In the genomic region with DNA sequence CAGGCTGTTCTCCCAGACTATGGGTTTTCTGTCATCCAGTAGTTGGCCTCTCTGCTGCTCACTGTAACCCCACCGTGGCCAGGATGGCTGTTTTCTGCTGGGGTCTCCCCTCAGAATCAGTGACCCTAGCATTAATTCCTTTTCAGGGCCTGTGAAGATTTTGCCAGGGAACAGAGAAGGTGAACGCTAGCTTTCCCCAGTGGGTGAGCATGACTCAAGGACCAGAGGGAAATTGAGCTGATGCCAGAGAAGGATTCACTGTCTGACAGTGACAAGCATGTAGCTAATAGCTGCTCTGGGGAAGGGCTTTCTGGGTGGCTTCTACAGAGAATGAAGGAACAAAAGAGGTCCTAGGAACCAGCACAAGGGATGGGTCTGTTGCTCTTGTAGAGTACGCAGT, we compare ENCODE assay signal across 26 mouse cellular contexts. TPM values are rescaled to one million over a fixed set of nuclear protein-coding genes. Genes with fewer than 3 reads are reported as not detected.
DNase-seq lines count a peak whose midpoint lies in the region; ATAC-seq and TF ChIP-seq lines count a peak whose summit lies in the region.
"Had no signal": no experiment of that assay in that cellular context is flagged by ENCODE, and none has a peak within 500 bp of the region (broad histone marks: within the 10 kb centered on the region; RNA-seq: fewer than 3 reads in every experiment).

No protein-coding gene starts in this region.

- H3K27ac ChIP-seq in hindbrain, postnatal 0 days, result no peak overlapping the region
- H3K27ac ChIP-seq in hindbrain, embryonic 11.5 days (ENCODE audit: low read depth, low read length), result no peak overlapping the region
- H3K27ac ChIP-seq: embryonic facial prominence, embryonic 13.5 days; heart, embryonic 15.5 days; hindbrain, embryonic 12.5 days; kidney, postnatal 0 days; liver, embryonic 15.5 days; lung, embryonic 15.5 days; midbrain, embryonic 10.5 days; midbrain, embryonic 15.5 days had no signal

- CTCF ChIA-PET in Patski (lab: Charles Lee), result interaction anchor here (1.0 kb wide), 1 partner anchor 8 kb away, joined by 3 read pairs; no protein-coding TSS in a partner anchor

- no peaks in the 10 kb centered on the region for H3K9me3 ChIP-seq in hindbrain, postnatal 0 days (ENCODE audit: low read length)
- H3K9me3 ChIP-seq in hindbrain, embryonic 11.5 days (ENCODE audit: control insufficient read depth, low read length), result no peaks in the 10 kb centered on the region
- H3K9me3 ChIP-seq: embryonic facial prominence, embryonic 13.5 days; heart, embryonic 15.5 days; hindbrain, embryonic 12.5 days; liver, embryonic 15.5 days; lung, embryonic 15.5 days; midbrain, embryonic 10.5 days; midbrain, embryonic 15.5 days had no signal

- H3K4me2 ChIP-seq in hindbrain, postnatal 0 days (ENCODE audit: low read depth, low read length), result no peak overlapping the region
- no peak overlapping the region for H3K4me2 ChIP-seq in hindbrain, embryonic 11.5 days (replicated peaks; ENCODE audit: low read depth, low read length)
- H3K4me2 ChIP-seq: embryonic facial prominence, embryonic 13.5 days; heart, embryonic 15.5 days; hindbrain, embryonic 12.5 days; liver, embryonic 15.5 days; lung, embryonic 15.5 days; midbrain, embryonic 15.5 days had no signal

- in situ Hi-C loops in Patski (cut with MboI; ENCODE audit: low pct_unique_long_range_greater_than_20kb), result no loop called here

- no peak overlapping the region for H3K4me3 ChIP-seq in hindbrain, postnatal 0 days (ENCODE audit: low read length)
- no peak overlapping the region for H3K4me3 ChIP-seq in hindbrain, embryonic 11.5 days (ENCODE audit: low read depth, low read length)
- H3K4me3 ChIP-seq: embryonic facial prominence, embryonic 13.5 days; erythroblast, embryonic 14.5 days; heart, embryonic 15.5 days; hindbrain, embryonic 12.5 days; liver, embryonic 15.5 days; lung, embryonic 15.5 days; midbrain, embryonic 10.5 days; midbrain, embryonic 15.5 days had no signal

- peak; percentile 29 to 72 for DNase-seq in adrenal gland, adult (ENCODE audit: inconsistent age in 2 of 2, low spot score in 1 of 2)
- no peak for DNase-seq in adrenal gland, postnatal 10 days
- DNase-seq in hindbrain, postnatal 0 days (ENCODE audit: low spot score), result peak; percentile 29
- DNase-seq in hindbrain, embryonic 11.5 days (ENCODE audit: low spot score), result no peak
- no peak for DNase-seq in Patski (ENCODE audit: low read depth, low spot score)
- DNase-seq in liver, result no peak
- DNase-seq in ovary, postnatal 14 days (ENCODE audit: low spot score), result no peak
- DNase-seq: cerebellum, adult 11 months; cerebellum, adult 9-10 months; kidney, adult 8-10 months; kidney, postnatal 4 days; layer of hippocampus, adult 9-11 months; right cerebral cortex, adult 18-20 months; spleen, adult 18-20 months; thymus, postnatal 14 days had no signal

- no peak for TF ChIP-seq CTCF in hindbrain, postnatal 0 days (IDR thresholded peaks at IDR 0.05; ENCODE audit: low read depth)
- no peak for TF ChIP-seq CTCF in Patski (IDR thresholded peaks at IDR 0.05)

- POLR2A ChIA-PET in Patski (lab: Charles Lee), result no interaction called here

- H3K27me3 ChIP-seq in hindbrain, postnatal 0 days (ENCODE audit: insufficient read depth, low read length), result no peaks in the 10 kb centered on the region
- no peaks in the 10 kb centered on the region for H3K27me3 ChIP-seq in hindbrain, embryonic 11.5 days (ENCODE audit: control insufficient read depth, insufficient read depth, low read length)
- no peaks in the 10 kb centered on the region for H3K27me3 ChIP-seq in Patski
- H3K27me3 ChIP-seq: embryonic facial prominence, embryonic 13.5 days; heart, embryonic 15.5 days; hindbrain, embryonic 12.5 days; lung, embryonic 15.5 days; midbrain, embryonic 15.5 days had no signal

- H3K36me3 ChIP-seq in hindbrain, postnatal 0 days (ENCODE audit: insufficient read depth, low read length), result no peaks in the 10 kb centered on the region
- no peaks in the 10 kb centered on the region for H3K36me3 ChIP-seq in hindbrain, embryonic 11.5 days (ENCODE audit: control insufficient read depth, insufficient read depth, low read length)
- H3K36me3 ChIP-seq: embryonic facial prominence, embryonic 13.5 days; heart, embryonic 15.5 days; liver, embryonic 15.5 days; lung, embryonic 15.5 days; midbrain, embryonic 10.5 days; midbrain, embryonic 15.5 days had no signal

- H3K4me1 ChIP-seq in hindbrain, postnatal 0 days (ENCODE audit: insufficient read depth, low read length), result peaks cover 25% of the 10 kb centered on the region
- H3K4me1 ChIP-seq in hindbrain, embryonic 11.5 days (replicated peaks; ENCODE audit: control insufficient read depth, insufficient read depth, low read length), result 0 out of 2 replicates have a peak, but pooled peaks cover 3% of the 10 kb centered on the region

- 44% methylated on average over 3 of the region's 3 CpGs for WGBS in hindbrain, postnatal 0 days
- WGBS in hindbrain, embryonic 11.5 days, result 78% methylated on average over 3 of the region's 3 CpGs

- no peak for ATAC-seq in hindbrain, postnatal 0 days
- ATAC-seq in hindbrain, embryonic 11.5 days (ENCODE audit: low FRiP score), result no peak
- ATAC-seq in Patski, result peak; percentile 27
- ATAC-seq: forebrain, embryonic 16.5 days; intestine, embryonic 16.5 days; midbrain, embryonic 15.5 days had no signal

- H3K9ac ChIP-seq in hindbrain, postnatal 0 days (replicated peaks; ENCODE audit: low read length), result no peak overlapping the region
- no peak overlapping the region for H3K9ac ChIP-seq in hindbrain, embryonic 11.5 days (ENCODE audit: low read depth, low read length)
- H3K9ac ChIP-seq: embryonic facial prominence, embryonic 13.5 days; heart, embryonic 15.5 days; hindbrain, embryonic 12.5 days; liver, embryonic 15.5 days; lung, embryonic 15.5 days; midbrain, embryonic 15.5 days had no signal

RNA-seq across cellular contexts. Expression of gene Bace1, which starts 7.2 kb away (rescaled TPM):
- total RNA-seq in adrenal gland, postnatal 10 days (2021), result 10 to 100 TPM; 28.8 to 30.4 TPM
- total RNA-seq in hindbrain, postnatal 0 days (2014; rRNA removed), result 77.0 and 92.0 TPM in 2 replicates
- polyA plus RNA-seq in hindbrain, postnatal 0 days (2015; fragmentation: Nextera tagmentation; extraction: Ambion mirVana), result 39.3 TPM in 2 replicates
- 29.6 and 31.1 TPM in 2 replicates for polyA plus RNA-seq in hindbrain, embryonic 11.5 days (2014; fragmentation: Nextera tagmentation; extraction: Ambion mirVana)
- polyA plus RNA-seq in Patski (2021), result 23.2 TPM

RNA-seq across cellular contexts. Expression of gene Cep164, which starts 17.1 kb away (rescaled TPM):
- 10 to 100 TPM; 10.2 to 16.1 TPM for total RNA-seq in adrenal gland, postnatal 10 days (2021)
- total RNA-seq in hindbrain, postnatal 0 days (2014; rRNA removed), result 13.7 and 24.6 TPM in 2 replicates
- 14.2 and 14.3 TPM in 2 replicates for polyA plus RNA-seq in hindbrain, postnatal 0 days (2015; fragmentation: Nextera tagmentation; extraction: Ambion mirVana)
- 12.9 and 19.5 TPM in 2 replicates for polyA plus RNA-seq in hindbrain, embryonic 11.5 days (2014; fragmentation: Nextera tagmentation; extraction: Ambion mirVana)
- 25.7 TPM for polyA plus RNA-seq in Patski (2021)

Comparison
In these comparisons a context has a peak if more than half of its experiments do, and no peak if none do; other contexts are left out.
1. DNase-seq: peak in adrenal gland, adult (2 of 2) and hindbrain, postnatal 0 days (single experiment); none in adrenal gland, postnatal 10 days (single experiment), hindbrain, embryonic 11.5 days (single experiment), Patski (single experiment), liver (single experiment) and ovary, postnatal 14 days (single experiment).